ENCODE assay signal across 25 mouse cellular contexts in the genomic region with DNA sequence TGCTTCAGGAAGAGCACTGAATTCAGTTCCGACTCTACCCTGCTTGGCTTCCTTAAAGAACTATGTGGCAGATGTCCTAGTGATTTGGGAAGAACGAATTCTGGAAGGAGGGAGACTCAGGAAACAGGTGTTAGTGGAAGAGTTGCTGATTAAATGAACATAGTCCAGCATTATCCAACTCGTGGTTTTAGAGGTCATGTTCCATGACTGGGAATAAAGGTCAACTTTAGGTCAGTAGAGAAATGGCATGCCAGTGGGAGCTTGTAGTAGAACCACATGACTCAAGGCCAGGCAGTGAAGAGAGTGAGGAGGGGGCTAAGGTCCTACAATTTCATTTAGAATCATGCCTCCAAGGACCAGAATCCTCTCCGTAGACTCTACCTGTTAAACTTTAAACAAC.
"Had no signal": no experiment of that assay in that cellular context is flagged by ENCODE, and none has a peak within 500 bp of the region (broad histone marks: within the 10 kb centered on the region; RNA-seq: fewer than 3 reads in every experiment).

No protein-coding gene starts in this region.

- H3K4me1 ChIP-seq: forebrain, embryonic 15.5 days; heart, embryonic 15.5 days; hindbrain, embryonic 13.5 days; hindbrain, embryonic 15.5 days; limb, embryonic 15.5 days; liver, embryonic 13.5 days; liver, embryonic 15.5 days had no signal

- H3K27me3 ChIP-seq: forebrain, embryonic 15.5 days; heart, embryonic 13.5 days; heart, embryonic 15.5 days; hindbrain, embryonic 13.5 days; hindbrain, embryonic 15.5 days; limb, embryonic 13.5 days; limb, embryonic 15.5 days; liver, embryonic 13.5 days; liver, embryonic 15.5 days had no signal

- ATAC-seq: forebrain, embryonic 15.5 days; forebrain, postnatal 0 days; hindbrain, postnatal 0 days; intestine, embryonic 16.5 days had no signal

- DNase-seq: forebrain, postnatal 0 days; gastrocnemius, postnatal 14 days; gastrocnemius, postnatal 36 days; heart, adult 2 months; heart, postnatal 14 days; heart, postnatal 36 days; kidney, adult 18-20 months; kidney, postnatal 25 days; layer of hippocampus, adult 9-11 months; layer of hippocampus, postnatal 36 days; left cerebral cortex, postnatal 4 days; liver, embryonic 13.5 days had no signal

- H3K4me2 ChIP-seq: forebrain, embryonic 15.5 days; heart, embryonic 11.5 days; heart, embryonic 13.5 days; heart, embryonic 15.5 days; hindbrain, embryonic 13.5 days; hindbrain, embryonic 15.5 days; limb, embryonic 13.5 days; limb, embryonic 15.5 days; liver, embryonic 11.5 days; liver, embryonic 13.5 days; liver, embryonic 15.5 days had no signal

- H3K4me3 ChIP-seq: forebrain, embryonic 15.5 days; heart, adult 2 months; heart, embryonic 13.5 days; heart, embryonic 15.5 days; hindbrain, embryonic 13.5 days; hindbrain, embryonic 15.5 days; limb, embryonic 13.5 days; limb, embryonic 15.5 days; liver, embryonic 13.5 days; liver, embryonic 15.5 days had no signal

- H3K9me3 ChIP-seq: forebrain, embryonic 15.5 days; heart, embryonic 15.5 days; hindbrain, embryonic 15.5 days; limb, embryonic 15.5 days; liver, embryonic 15.5 days had no signal

- H3K27ac ChIP-seq: forebrain, embryonic 15.5 days; heart, adult 2 months; heart, embryonic 13.5 days; heart, embryonic 15.5 days; hindbrain, embryonic 13.5 days; hindbrain, embryonic 15.5 days; hindbrain, postnatal 0 days; kidney, postnatal 0 days; limb, embryonic 13.5 days; limb, embryonic 15.5 days; liver, embryonic 13.5 days; liver, embryonic 15.5 days had no signal

- H3K36me3 ChIP-seq: forebrain, embryonic 15.5 days; heart, embryonic 13.5 days; heart, embryonic 15.5 days; hindbrain, embryonic 13.5 days; hindbrain, embryonic 15.5 days; limb, embryonic 13.5 days; limb, embryonic 15.5 days; liver, embryonic 13.5 days; liver, embryonic 15.5 days had no signal

- H3K9ac ChIP-seq: forebrain, embryonic 15.5 days; forebrain, postnatal 0 days; heart, embryonic 13.5 days; heart, embryonic 15.5 days; hindbrain, embryonic 13.5 days; hindbrain, embryonic 15.5 days; limb, embryonic 13.5 days; limb, embryonic 15.5 days; liver, embryonic 13.5 days; liver, embryonic 15.5 days had no signal
